ENCODE assay signal across 8 mouse cellular contexts in the genomic region with DNA sequence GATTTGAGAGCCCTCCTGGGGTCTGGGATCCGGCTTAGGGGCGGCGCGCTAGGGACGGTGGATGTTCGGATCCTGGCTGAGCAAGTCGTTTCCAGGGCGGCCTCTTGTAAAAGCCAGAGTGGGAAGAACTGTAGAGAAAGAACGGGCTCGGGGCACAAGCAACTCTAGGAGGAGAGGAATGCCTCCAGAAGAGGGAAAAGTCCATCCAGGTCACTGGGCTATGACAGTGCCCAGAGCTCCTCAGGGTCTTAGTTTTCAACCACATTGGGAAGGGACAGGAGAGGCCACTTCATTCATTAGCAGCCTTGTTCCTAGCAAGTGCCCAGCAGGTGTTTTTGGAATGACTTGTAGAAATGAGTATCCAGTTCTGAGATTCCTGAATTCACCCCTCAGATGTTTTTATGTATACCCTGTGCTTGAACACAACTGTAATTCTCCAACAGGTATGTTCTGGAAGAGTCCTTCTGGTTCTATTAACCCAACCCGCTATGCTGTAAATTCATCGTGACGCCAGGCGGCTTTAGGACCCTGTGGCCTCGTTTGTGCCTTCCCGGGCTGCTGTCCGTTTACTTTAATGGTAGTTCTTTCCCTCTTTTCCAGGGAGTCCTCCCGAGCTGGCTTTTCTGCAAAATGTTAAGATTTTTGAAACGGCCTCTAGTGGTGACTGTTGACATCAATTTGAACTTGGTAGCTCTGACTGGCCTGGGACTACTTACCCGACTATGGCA. TPM values are rescaled to one million over a fixed set of nuclear protein-coding genes. Genes with fewer than 3 reads are reported as not detected.
DNase-seq lines count a peak whose midpoint lies in the region; ATAC-seq lines count a peak whose summit lies in the region.

No protein-coding gene starts in this region.

- DNase-seq in heart, adult 11 months, result peak; percentile 95
- DNase-seq in heart, postnatal 25 days (ENCODE audit: low spot score), result no peak
- peak; percentile 20 for DNase-seq in layer of hippocampus, adult 9-10 months (ENCODE audit: low spot score)
- peak; percentile 35 for DNase-seq in spleen, adult 12 weeks (ENCODE audit: low spot score)

- H3K4me3 ChIP-seq in brown adipose tissue, adult 24 weeks (ENCODE audit: insufficient read depth, low read depth, low read length), result peak overlapping the region; percentile 80
- H3K4me3 ChIP-seq in erythroblast, embryonic 14.5 days (replicated peaks), result peak overlapping the region; percentile 95

- intact Hi-C loops in heart, postnatal 25 days (cut with DNase I), result loop anchor here (5.0 kb wide), 1 partner anchor 85 kb away; a partner anchor contains a TSS

- peak overlapping the region; percentile 56 for H3K27ac ChIP-seq in brown adipose tissue, adult 24 weeks (replicated peaks; ENCODE audit: low read depth, low read length)

- no peaks in the 10 kb centered on the region for H3K27me3 ChIP-seq in erythroblast, embryonic 14.5 days (ENCODE audit: control insufficient read depth)

- H3K36me3 ChIP-seq in erythroblast, embryonic 14.5 days (ENCODE audit: control insufficient read depth), result peaks cover 45% of the 10 kb centered on the region

- peaks cover 7% of the 10 kb centered on the region; the same call in 1 of the 2 replicates for H3K4me1 ChIP-seq in brown adipose tissue, adult 24 weeks (ENCODE audit: control insufficient read depth, insufficient read depth, insufficient read length, low read length)
- H3K4me1 ChIP-seq in erythroblast, embryonic 14.5 days (ENCODE audit: control insufficient read depth), result peaks cover 42% of the 10 kb centered on the region

- ATAC-seq in hematopoietic stem cell, adult 5-6 weeks (replicated peaks in 1 of 2; ENCODE audit: insufficient read depth in 1 of 2, low FRiP score in 2 of 2, low TSS enrichment in 1 of 2, low read depth in 1 of 2, poor library complexity in 2 of 2, severe bottlenecking in 2 of 2), result peak; percentile 43 to 53; a peak in 3 of 4 replicates
- ATAC-seq in megakaryocyte, adult 5-6 weeks (ENCODE audit: poor library complexity, severe bottlenecking), result peak; percentile 37

- H3K9me3 ChIP-seq in erythroblast, embryonic 14.5 days (ENCODE audit: control insufficient read depth, low read length), result no peaks in the 10 kb centered on the region

RNA-seq across cellular contexts. Expression of a gene that starts 0.5 kb away (rescaled TPM):
- total RNA-seq in heart, postnatal 25 days (2021), result 10 to 100 TPM; 13.5 to 14.9 TPM
- 23.7 and 25.1 TPM in 2 replicates for polyA plus RNA-seq in brown adipose tissue, adult 24 weeks (2012; ENCODE audit: insufficient read depth, insufficient read length, missing spikeins)
- polyA plus RNA-seq in erythroblast, embryonic 14.5 days (2012), result 0.79 and 1.2 TPM in 2 replicates
- total RNA-seq in hematopoietic stem cell, adult 5-6 weeks (2017), result 25.3 and 28.3 TPM in 2 replicates
- 7.7 and 8.4 TPM in 2 replicates for total RNA-seq in megakaryocyte, adult 5-6 weeks (2015)
- total RNA-seq in megakaryocyte, adult 5-6 weeks (2017), result 15.2 and 17.3 TPM in 2 replicates

RNA-seq across cellular contexts. Expression of a gene that starts 23.0 kb away (rescaled TPM):
- total RNA-seq in heart, postnatal 25 days (2021), result 10 to 100 TPM; 19.6 to 21.7 TPM
- polyA plus RNA-seq in brown adipose tissue, adult 24 weeks (2012; ENCODE audit: insufficient read depth, insufficient read length, missing spikeins), result 292 and 332 TPM in 2 replicates
- polyA plus RNA-seq in erythroblast, embryonic 14.5 days (2012), result 2.1 and 2.6 TPM in 2 replicates
- 32.3 and 33.3 TPM in 2 replicates for total RNA-seq in hematopoietic stem cell, adult 5-6 weeks (2017)
- 18.7 and 29.3 TPM in 2 replicates for total RNA-seq in megakaryocyte, adult 5-6 weeks (2015)
- 19.3 and 19.6 TPM in 2 replicates for total RNA-seq in megakaryocyte, adult 5-6 weeks (2017)

RNA-seq across cellular contexts. Expression of a gene that starts 50.3 kb away (rescaled TPM):
- 10 to 100 TPM; 70.6 to 71.2 TPM for total RNA-seq in heart, postnatal 25 days (2021)
- 51.9 and 57.6 TPM in 2 replicates for polyA plus RNA-seq in brown adipose tissue, adult 24 weeks (2012; ENCODE audit: insufficient read depth, insufficient read length, missing spikeins)
- 4.1 and 4.4 TPM in 2 replicates for polyA plus RNA-seq in erythroblast, embryonic 14.5 days (2012)
- total RNA-seq in hematopoietic stem cell, adult 5-6 weeks (2017), result 37.5 and 47.3 TPM in 2 replicates
- total RNA-seq in megakaryocyte, adult 5-6 weeks (2015), result 9.7 and 20.1 TPM in 2 replicates
- total RNA-seq in megakaryocyte, adult 5-6 weeks (2017), result 51.1 and 55.3 TPM in 2 replicates

RNA-seq across cellular contexts. Expression of a gene that starts 51.0 kb away (rescaled TPM):
- 100 to 1,000 TPM; 177 to 188 TPM for total RNA-seq in heart, postnatal 25 days (2021)
- polyA plus RNA-seq in brown adipose tissue, adult 24 weeks (2012; ENCODE audit: insufficient read depth, insufficient read length, missing spikeins), result 679 and 786 TPM in 2 replicates
- 21.0 and 41.0 TPM in 2 replicates for polyA plus RNA-seq in erythroblast, embryonic 14.5 days (2012)
- 230 and 365 TPM in 2 replicates for total RNA-seq in hematopoietic stem cell, adult 5-6 weeks (2017)
- total RNA-seq in megakaryocyte, adult 5-6 weeks (2015), result 114 and 143 TPM in 2 replicates
- 208 and 230 TPM in 2 replicates for total RNA-seq in megakaryocyte, adult 5-6 weeks (2017)
